Mouse (Mus musculus): Measurements from ENCODE around the gene Twf2. TPM values are rescaled to one million over a fixed set of nuclear protein-coding genes. Genes with fewer than 3 reads are reported as not detected.

Twf2 gene
- total RNA-seq, 2 experiments from 2014 or later: 44.5 to 49.9 TPM

DNA sequence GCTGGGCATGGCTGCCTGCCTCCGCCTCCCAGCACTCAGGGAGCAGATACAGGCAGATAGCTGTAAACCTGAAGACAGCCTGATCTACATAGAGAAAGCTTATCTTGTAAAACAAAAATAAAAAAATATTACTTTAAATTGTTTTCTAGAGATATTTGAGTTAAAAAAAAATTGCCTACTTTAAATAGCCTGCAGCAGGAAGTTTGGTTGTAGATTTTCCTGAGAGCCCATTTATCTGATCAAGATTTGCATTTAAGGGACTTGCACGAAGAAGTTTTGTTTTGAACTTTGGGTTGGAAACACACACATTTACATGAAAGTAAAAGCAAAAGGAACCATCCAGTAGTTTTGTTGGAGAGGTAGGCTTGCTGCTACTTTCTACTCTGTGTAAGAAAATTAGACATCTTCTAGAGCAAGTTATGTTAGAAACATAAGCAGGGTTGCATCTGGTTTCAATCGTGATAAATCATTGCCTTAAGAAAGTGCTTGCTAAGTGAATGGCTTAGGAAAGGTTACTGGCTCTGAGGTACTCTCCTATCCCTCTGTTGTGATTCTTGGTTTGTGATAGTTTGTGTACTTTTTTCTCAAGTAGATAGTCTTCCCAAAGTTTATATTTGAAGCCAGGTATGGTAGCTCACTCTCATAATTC lies 27.2 kb upstream of the Twf2 start:
- DNase-seq (ENCODE audit: extremely low spot score in 1 of 2, low spot score in 2 of 2): no peak

DNA sequence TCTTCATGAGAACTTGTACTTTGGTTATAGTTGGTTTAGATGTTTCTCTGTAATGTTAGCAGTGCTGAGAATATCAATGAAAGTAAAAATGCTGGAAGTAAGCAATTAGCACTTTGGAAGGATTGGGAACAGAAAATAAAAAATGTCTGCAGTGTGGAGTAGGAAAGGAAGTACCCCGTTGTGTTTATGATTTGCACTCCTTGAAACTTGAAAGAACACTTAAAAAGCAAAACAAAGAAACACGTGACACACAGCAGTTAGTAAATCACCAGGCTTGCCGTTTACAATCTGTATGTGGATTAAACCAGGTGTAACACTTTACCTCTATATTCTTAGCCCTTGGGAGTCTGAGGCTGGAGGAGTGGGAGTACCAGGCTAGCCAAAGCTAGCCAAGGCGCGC lies 26.1 kb upstream of the Twf2 start:
- intact Hi-C loops (cut with DNase I): loop anchor here (10.0 kb wide), 1 partner anchor 248 kb away; the partner anchor contains the start of gene Rpl29
- no peak for DNase-seq (ENCODE audit: extremely low spot score in 1 of 2, low spot score in 2 of 2)

More for the DNA sequence above, 27.2 kb upstream of the Twf2 start:
- intact Hi-C loops (cut with DNase I): loop anchor here (10.0 kb wide), 1 partner anchor 249 kb away; the partner anchor contains the start of gene Rpl29

DNA sequence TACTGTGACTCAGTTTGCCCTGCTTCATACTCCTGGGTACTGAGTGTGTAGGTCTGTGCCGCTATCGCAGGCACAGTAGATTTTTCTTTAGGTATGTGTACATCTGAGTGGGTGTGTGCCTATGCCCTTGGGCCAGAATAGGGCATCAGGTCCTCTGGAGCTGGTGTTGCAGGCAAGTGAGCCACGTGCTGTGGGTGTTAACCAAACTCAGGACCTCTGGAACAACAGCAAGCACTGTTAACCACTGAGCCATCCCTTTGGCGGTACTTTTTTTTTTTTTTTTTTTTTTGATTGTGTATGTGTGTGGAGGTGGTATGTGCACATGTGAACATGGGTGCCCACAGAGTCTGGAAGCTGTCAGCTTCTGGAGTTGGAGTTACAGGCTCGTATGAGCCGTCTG lies 25.1 kb upstream of the Twf2 start:
- no peak for DNase-seq (ENCODE audit: extremely low spot score in 1 of 2, low spot score in 2 of 2)
- intact Hi-C loops (cut with DNase I): loop anchor here (10.0 kb wide), 1 partner anchor 247 kb away; the partner anchor contains the start of gene Rpl29

DNA sequence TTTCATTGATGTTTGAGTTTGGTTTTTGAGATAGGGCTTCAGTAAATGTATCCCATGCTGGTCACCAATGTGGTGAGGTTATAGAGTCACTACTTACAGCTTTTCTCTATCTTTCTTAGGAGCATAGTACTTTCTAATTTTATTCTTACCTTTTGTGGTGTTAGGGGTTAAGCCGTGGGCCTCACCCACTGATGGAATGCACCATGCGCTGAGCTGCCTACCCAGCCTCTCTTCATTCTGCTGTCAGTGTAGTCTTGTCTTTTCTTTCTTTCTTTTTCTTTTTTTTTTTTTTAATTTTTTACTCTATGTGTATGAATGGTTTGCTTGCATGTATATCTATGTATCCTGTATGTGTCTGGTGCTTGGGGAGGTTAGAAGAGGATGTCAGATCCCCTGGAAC lies 23.5 kb upstream of the Twf2 start:
- no peak for DNase-seq (ENCODE audit: extremely low spot score in 1 of 2, low spot score in 2 of 2)
- intact Hi-C loops (cut with DNase I): loop anchor here (10.0 kb wide), 1 partner anchor 245 kb away; the partner anchor contains the start of gene Rpl29

DNA sequence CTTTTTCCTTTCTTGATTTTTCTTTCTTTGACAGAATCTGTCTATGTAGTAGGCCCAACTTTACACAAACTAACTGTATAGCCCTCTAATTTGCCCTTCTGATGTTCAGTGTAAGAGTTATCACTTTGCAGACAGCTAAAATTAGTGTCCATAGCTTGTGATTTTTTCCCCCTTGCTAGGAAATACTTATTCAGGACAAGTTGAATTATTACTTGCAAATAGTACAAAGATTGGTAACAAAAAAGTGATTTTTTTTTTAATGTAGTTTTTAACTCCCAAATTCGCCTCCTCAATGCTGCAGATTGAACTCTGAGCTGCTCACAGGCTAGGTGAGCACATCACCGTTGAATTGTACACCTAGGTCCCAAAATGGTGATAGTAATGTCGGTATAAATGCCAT lies 22.9 kb upstream of the Twf2 start:
- intact Hi-C loops (cut with DNase I): loop anchor here (10.0 kb wide), 1 partner anchor 245 kb away; the partner anchor contains the start of gene Rpl29

DNA sequence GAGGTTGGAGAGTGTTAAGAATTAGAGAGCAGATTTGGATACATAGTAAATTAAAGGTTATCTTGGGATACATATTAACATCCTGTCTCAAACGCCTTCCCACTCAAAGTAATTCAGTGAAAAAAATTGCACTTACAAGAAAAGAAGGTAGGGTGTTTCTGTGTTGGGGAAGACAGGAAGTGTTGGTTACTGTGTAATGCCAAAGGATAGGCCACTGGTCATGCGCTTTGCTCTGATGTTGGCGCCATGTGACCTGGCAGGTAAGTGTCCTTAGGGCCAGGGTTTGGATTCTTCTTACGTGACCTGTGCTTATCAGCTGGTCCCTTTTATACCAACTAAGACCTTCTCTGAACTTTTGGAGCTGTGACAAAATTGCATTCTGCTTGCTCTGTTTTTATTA lies 20.8 kb upstream of the Twf2 start:
- intact Hi-C loops (cut with DNase I): no loop called here
- DNase-seq (ENCODE audit: extremely low spot score in 1 of 2, low spot score in 2 of 2): no peak

More for the DNA sequence above, 22.9 kb upstream of the Twf2 start:
- no peak for DNase-seq (ENCODE audit: extremely low spot score in 1 of 2, low spot score in 2 of 2)

DNA sequence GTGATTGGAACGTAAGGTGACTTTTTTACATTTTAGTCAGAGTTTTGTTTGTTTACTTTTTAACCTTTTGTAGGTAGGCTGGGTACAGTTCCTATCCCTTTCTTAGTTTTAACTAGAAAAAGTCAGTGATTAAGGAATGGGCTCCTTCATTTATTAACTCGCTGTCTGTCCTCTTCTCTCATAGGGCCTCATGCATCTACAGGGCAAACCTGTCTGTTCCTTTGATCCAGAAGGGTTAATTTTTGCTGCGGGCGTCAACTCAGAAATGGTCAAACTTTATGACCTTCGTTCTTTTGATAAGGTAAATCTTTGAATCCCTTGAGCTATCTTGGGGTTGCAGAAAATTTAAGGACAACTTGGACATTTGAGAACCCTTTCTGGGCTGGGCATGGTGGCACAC lies 18.9 kb upstream of the Twf2 start:
- intact Hi-C loops (cut with DNase I): no loop called here

DNA sequence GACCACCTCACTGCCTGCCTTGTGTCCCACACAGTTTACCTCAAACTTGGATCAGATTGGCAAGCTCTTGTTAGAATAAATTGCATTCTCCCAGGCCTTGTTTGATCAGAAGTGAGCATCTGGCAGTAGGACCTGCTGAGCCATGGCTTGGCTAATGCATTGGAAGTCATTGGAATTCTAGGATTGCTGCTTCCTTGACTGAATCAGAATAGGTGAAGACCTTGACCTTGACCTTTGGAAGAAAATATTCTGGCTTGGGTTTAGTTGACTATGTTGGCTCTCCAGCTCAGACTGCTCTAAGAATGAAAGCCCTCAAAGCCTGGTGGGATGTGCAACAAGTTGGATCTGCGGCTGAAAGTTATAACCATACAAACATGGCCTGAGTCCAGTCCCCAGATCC lies 11.6 kb upstream of the Twf2 start:
- intact Hi-C loops (cut with DNase I): no loop called here
- no peak for DNase-seq (ENCODE audit: extremely low spot score in 1 of 2, low spot score in 2 of 2)

More for the DNA sequence above, 18.9 kb upstream of the Twf2 start:
- no peak for DNase-seq (ENCODE audit: extremely low spot score in 1 of 2, low spot score in 2 of 2)

DNA sequence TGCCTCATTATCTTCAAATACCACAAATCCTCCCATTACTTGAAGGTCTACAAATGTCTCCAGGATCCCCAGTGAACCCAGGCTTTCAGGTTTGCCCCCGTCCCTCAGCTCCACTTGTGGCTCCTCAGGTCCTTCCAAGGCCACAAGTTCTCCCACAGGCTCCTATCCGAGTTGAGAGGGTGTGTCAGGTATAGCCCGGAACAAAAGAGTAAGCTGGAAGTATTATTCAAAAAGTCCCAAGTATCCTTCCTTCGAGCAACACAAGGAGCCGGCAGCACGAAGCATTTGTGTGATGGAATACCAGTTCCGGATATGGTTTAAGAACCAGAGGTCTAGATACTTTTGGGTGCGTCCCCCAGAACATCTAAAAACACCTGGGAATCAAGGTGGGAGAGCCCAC lies 10.9 kb upstream of the Twf2 start:
- no peak for DNase-seq (ENCODE audit: extremely low spot score in 1 of 2, low spot score in 2 of 2)
- intact Hi-C loops (cut with DNase I): no loop called here

DNA sequence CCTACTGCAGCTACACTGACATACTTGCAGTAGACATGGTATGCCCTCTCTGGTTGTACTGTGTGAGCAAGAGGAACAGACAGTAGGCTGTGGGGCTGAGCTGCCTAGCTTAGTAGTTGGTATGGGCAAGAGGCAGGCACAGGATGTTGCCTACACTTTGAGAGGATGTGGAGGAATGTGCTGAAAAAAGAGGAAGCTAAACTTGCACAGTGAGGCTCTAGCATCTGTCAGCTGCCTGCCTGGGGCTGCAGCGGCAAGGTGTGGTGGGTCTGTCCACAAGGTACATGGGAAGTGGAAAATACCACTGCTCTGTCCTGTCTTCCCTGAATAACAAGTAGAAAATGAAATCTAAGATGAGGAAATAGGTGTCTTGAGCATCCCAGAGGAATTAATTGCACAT lies 9.9 kb upstream of the Twf2 start:
- intact Hi-C loops (cut with DNase I): no loop called here
- no peak for DNase-seq (ENCODE audit: extremely low spot score in 1 of 2, low spot score in 2 of 2)

DNA sequence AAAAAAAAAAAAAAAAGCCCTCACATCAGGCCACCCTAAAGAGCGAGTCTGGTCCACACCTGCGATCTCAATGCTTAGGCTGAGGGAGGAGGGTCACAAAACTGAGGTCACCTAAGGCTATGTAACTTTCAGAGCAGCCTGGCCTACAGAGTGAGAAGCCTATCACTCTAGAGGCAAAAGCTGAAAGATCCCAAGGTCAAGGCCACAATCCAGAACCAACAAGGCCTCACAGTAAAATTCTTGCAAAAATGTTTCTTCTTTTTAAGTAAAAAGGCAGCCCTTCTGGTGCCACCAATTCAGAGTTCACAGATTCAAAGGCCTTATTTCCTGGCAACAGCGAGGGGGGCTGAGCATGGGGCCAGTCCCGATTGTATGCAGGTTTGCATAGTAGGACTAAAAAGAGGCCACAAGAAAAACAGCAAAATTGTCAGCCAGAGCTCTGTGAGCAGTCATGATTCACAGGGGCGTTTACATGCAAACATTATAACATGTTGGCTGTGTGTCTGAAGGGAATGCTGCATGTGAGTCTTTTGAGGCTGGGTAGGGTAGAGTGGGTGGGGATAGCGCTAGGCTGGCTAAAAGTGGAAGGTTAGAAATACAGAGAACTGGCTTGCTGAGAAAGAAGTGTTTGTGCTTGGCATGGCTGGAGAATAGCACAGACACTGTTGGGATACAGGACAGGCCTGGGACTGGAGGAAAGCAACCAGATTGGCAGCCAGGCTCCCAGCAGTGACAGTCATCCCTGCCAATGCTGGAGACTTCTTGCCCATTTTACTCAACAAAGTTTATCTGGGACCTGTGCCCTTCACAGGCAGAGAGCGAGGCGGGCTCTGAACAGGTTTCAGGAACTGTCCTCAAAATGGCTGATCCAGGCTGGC lies 8.7 kb upstream of the Twf2 start:
- no peak for DNase-seq (ENCODE audit: extremely low spot score in 1 of 2, low spot score in 2 of 2)
- intact Hi-C loops (cut with DNase I): no loop called here

DNA sequence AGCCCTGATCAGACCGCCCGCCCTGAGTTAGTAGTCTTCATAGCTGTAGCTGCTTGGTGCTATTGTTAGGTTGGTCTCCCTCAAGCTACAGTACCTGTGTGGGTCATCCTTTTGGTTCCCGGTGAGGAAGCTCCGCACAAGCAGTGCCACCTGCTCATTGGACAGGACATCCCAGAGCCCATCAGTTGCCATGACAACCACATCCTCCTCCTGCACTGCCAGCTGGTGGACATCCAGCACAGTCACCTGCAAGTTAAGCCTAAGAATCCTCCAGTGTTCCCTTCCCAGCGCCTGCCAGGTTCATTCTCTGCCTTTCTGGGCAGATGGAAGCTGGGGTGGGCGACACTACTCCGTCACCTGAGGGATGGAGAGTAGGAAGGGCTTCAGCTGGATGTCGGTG lies 7.2 kb upstream of the Twf2 start:
- no peak for DNase-seq (ENCODE audit: extremely low spot score in 1 of 2, low spot score in 2 of 2)
- intact Hi-C loops (cut with DNase I): no loop called here

DNA sequence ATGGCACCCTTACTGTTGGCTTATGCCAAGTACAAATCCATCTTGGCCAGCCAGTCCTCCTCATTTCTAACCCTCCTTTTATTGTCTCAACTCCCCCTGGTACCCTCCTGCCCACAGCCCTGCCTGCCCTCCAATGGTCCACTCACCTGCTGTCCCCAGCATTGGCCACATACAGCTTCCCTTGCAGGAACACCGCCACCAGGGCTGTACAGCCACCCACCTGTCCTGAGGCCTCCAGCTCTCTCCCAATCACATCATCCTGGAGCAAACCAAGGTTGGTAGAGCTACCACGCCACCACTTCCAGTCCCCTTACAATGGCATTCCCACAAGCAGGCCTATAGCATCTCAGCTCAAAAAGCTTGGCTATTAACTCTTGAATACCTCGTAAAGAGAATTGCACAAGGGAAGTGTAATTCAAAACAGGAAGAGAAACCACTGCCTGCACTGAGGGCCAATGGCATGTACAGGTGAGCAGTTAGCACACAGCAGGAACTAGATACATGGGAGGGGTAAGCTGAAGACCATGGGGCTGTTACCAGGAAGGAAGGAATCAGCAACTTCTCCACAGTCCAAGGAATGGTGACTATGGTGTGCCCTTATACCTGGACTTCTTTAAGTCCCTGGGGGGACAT lies 5.7 kb upstream of the Twf2 start:
- intact Hi-C loops (cut with DNase I): no loop called here
- no peak for DNase-seq (ENCODE audit: extremely low spot score in 1 of 2, low spot score in 2 of 2)

DNA sequence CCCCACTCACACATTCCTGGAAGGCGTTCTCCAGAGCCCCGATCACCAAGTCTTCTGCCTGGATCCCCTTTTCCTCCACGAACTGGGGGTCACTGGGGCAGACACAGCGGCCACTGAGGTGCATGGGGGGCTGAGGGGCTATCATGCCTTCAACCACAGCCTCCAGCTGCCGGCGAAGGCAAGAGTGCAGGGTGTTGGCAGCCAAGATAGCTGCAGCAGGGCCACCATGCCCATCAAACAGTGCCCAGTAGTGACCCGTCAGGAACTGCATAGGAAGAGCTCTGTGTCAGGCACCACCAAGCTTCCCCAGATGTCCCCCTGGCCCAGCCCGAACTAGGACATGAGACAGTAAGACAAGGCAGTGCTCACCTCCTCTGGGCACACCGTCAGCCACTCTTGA lies 5.2 kb upstream of the Twf2 start:
- intact Hi-C loops (cut with DNase I): no loop called here
- no peak for DNase-seq (ENCODE audit: extremely low spot score in 1 of 2, low spot score in 2 of 2)

DNA sequence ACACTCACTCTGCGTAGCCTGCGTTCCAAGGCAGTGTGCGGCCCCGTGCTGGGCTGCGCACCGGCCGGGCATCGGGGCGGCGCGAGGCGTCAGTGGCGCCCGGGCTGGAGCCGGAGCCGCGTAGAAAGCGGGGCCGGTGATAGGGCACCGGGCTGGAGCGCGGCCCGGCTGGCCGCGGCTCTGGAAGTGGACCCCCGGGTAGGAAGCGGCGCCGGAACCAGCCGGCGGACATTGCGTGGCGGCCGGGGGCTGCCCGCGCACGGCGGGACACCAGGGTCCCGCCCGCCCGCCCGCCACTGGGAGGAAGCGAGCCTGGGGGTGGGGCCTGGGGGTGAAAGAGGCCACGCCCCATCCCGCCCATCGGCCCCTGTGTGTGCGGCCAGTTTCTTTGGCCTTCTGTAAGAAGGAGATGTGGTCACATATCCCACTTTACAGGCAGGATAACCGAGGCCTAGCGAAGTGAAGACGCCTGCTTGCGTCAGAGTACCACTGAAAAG lies 3.9 kb upstream of the Twf2 start:
- DNase-seq (ENCODE audit: extremely low spot score in 1 of 2, low spot score in 2 of 2): peak in 1 of 2 experiments; percentile 88

DNA sequence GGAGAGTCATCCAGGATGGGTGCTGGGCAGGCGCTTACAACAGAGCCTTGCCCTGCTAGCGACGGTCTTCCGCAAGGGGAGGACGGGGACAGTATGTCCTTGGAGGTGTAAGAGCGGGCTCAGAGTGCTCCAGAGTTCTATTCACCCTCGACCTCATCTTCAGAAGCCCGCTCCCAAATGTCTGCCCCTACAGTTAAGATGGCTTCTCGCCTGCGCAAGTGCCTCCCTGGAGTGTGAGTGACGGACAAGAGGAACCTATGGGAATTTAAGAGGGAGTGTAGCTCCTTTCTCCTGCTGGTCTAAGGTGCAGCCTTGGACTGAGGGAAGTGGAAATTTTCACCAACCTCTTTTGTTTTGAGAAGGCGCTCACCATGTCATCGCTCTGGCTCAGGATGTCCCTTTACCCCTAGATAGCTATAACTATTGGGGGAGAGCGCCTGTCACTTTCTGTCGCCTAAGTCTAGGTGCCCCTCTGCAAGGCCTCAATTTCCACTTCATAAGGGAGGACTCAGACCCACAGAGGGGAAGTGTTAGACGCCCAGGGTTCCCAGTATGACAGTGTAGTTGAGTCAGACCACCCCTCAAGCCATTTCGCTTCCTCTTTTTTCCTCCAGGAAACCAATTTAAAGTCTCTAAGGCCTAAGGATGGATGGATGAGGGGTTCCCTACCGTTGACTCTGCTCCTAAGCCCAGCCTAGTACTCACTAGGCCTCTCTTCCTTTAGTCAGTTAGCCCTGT lies 3.2 kb upstream of the Twf2 start, which contains the start of gene Ppm1m:
TSS of gene Ppm1m (minus strand) at position 212 of the 738 bp plus-strand sequence.
- no peak for DNase-seq (ENCODE audit: extremely low spot score in 1 of 2, low spot score in 2 of 2)
- intact Hi-C loops (cut with DNase I): no loop called here

More for the DNA sequence above, 3.9 kb upstream of the Twf2 start:
- intact Hi-C loops (cut with DNase I): no loop called here

DNA sequence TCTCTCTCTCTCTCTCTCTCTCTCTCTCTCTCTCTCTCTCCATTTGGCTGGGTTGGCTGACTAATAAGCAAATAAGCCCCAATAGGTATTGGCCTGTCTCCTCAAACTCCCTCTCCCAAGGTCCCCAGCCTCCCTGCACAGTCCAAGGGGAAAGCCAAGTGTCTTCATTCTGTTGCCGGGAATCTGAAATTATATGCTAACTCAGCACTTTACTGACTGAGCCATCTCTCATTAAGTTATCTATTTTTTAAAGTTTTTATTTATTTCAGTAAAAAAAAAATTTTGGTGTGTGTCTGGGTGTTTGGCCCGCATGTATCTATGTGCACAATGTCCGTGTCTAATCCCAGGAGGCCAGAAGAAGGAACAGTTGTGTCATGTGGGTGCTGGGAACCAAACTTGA lies 1.0 kb upstream of the Twf2 start:
- no peak for DNase-seq (ENCODE audit: extremely low spot score in 1 of 2, low spot score in 2 of 2)
- intact Hi-C loops (cut with DNase I): no loop called here

DNA sequence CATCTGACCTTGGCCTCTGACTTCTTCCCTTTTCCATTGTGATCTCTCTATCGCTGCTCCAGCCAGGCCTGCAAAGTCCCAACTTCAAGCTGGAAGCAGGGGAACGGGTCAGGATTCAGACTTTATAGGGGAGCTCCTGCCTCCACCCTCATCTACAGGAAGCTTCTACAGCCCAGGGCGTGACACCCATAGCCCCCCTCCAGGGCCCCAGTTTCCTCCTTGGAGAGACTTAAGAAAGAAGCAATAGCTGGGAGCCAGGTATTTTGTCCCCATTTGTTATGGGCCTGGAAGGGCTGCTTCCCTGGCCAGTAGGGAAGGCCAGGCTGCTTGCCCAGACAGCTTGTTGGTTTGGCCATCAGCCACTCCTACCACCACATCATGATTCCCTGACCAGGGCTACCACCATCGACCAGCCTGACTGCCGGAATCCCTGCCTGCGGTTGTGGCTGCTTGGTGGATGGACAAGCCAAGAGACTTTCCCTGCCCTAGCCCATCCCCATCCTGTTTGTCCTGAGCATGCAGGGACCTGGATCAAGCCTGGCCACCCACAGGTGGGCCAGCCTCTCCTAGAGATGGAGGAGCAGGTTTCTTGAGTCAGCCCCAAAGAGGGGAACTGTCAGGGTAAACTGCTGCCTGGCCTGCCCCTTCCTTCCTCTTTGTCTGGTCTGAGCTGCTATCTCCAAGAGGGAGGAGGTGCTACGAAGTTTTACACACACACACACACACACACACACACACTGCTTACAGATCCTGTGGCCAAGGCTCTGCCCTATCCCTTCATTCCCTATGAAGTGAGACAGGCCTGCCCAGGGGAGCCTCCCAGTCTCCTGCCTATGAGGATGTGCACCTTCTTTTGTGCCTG lies 1.3 kb downstream of the Twf2 start:
- DNase-seq (ENCODE audit: extremely low spot score in 1 of 2, low spot score in 2 of 2): peak in 1 of 2 experiments; percentile 50
- intact Hi-C loops (cut with DNase I): no loop called here
